15 mouse cellular contexts compared by ENCODE assay signal in the genomic region with DNA sequence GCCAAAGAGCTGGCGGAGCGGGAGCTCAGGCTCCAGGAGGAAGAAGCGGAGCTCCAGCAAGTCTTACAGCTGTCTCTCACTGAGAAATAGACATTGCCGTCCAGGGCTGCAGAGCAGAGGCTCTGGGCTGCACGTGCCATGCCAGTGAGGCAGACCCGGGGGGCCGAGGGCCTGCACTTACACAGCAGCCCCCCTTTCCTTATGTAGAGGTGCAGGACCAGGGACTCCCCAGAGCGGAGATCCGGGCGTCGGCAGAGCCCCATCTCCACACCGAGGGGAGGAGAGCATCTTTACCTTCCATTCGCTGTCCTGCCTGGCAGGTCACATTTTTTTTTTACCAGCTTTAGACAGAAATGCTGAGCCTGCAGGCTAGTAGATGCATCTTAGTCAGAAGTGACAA. TPM values are rescaled to one million over a fixed set of nuclear protein-coding genes. Genes with fewer than 3 reads are reported as not detected.
"Had no signal": no experiment of that assay in that cellular context is flagged by ENCODE, and none has a peak within 500 bp of the region (broad histone marks: within the 10 kb centered on the region; RNA-seq: fewer than 3 reads in every experiment).

No protein-coding gene starts in this region.

- H3K4me2 ChIP-seq: limb, embryonic 13.5 days; neural tube, embryonic 12.5 days had no signal

- H3K9ac ChIP-seq: limb, embryonic 13.5 days; liver, embryonic 14.5 days; neural tube, embryonic 12.5 days had no signal

- H3K27me3 ChIP-seq: limb, embryonic 13.5 days; neural tube, embryonic 12.5 days had no signal

- DNase-seq: kidney, adult 9 months; thymus, adult 18-20 months had no signal

- ATAC-seq: inflammation-experienced regulatory T-cells, adult 6 months; intestine, postnatal 0 days had no signal

- H3K9me3 ChIP-seq: limb, embryonic 13.5 days; neural tube, embryonic 12.5 days had no signal

- H3K27ac ChIP-seq: limb, embryonic 13.5 days; liver, embryonic 14.5 days; neural tube, embryonic 12.5 days had no signal

- H3K4me3 ChIP-seq: limb, embryonic 13.5 days; neural tube, embryonic 12.5 days had no signal

RNA-seq across cellular contexts. Expression of gene 4930519G04Rik, which starts 49.1 kb away (rescaled TPM):
- total RNA-seq: layer of hippocampus, adult 8-10 months; layer of hippocampus, postnatal 25 days; left cerebral cortex, adult 8-10 months; left cerebral cortex, postnatal 25 days; liver, adult 2 months; megakaryocyte-erythroid progenitor cell, adult 5-6 weeks had no signal
- polyA plus RNA-seq: inflammation-experienced regulatory T-cells, adult 6 months; intestine, postnatal 0 days; limb, embryonic 13.5 days; liver, adult 2 months; liver, embryonic 14.5 days; lung, embryonic 16.5 days; neural tube, embryonic 12.5 days; stomach, embryonic 14.5 days had no signal

RNA-seq across cellular contexts. Expression of gene Gm9936, which starts 54.1 kb away (rescaled TPM):
- total RNA-seq: liver, adult 2 months; megakaryocyte-erythroid progenitor cell, adult 5-6 weeks had no signal
- polyA plus RNA-seq: inflammation-experienced regulatory T-cells, adult 6 months; liver, adult 2 months; liver, embryonic 14.5 days had no signal
